Mouse (Mus musculus) gastrocnemius, postnatal 14 days (tissue): ENCODE results near the gene Lmcd1. TPM values are rescaled to one million over a fixed set of nuclear protein-coding genes. Genes with fewer than 3 reads are reported as not detected.

Source experiments
- DNase-seq: peaks from one replicate; pipeline ENCODE4 v3.0.0; 2021; ENCODE audit warnings: mixed read lengths
- intact Hi-C: fragments of 180-260 bp; cut with DNase I; formaldehyde crosslinking; loops from one replicate; pipeline ENCODE4 v1.15.1; 2025; ENCODE audit warnings: low total_unique reads
- total RNA-seq, 2 experiments: library from RNA; stranded (reverse); gene quantifications; 2 replicates each; pipeline ENCODE4 v1.2.3; 2021

Gene Lmcd1
- total RNA-seq, 2 experiments from 2014 or later = 56.9 to 138 TPM

- DNase-seq = no peak
- intact Hi-C loops = no loop called here
Measured at GRCm38 (mm10) chr6:112331223-112331598, 57.7 kb downstream of the Lmcd1 start.

- intact Hi-C loops = no loop called here
- no peak for DNase-seq
Measured at GRCm38 (mm10) chr6:112333930-112334329, 60.4 kb downstream of the Lmcd1 start.

- DNase-seq = no peak
- intact Hi-C loops = no loop called here
Measured at GRCm38 (mm10) chr6:112337667-112338066, 64.1 kb downstream of the Lmcd1 start.

DNA sequence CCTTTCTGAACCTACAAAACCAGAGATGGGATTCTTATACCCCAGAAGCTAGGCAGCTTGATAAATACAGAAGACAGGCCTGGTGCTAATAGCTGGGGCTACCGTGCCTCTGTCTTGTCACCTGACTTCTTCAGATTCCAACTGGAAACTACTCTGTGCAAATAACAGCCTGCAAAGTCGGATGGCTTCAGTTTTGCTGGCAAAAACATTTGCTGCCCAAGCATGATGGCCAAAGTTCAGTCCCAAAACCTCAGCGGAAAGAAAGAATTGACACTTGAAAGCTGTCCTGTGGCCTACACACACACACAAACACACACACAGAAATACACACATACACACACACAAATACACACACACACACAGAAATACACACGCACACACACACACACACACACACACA is 65.5 kb downstream of the Lmcd1 start:
- DNase-seq = no peak
- intact Hi-C loops = no loop called here

- no peak for DNase-seq
- intact Hi-C loops = no loop called here
Measured at GRCm38 (mm10) chr6:112350452-112350851, 76.9 kb downstream of the Lmcd1 start.

- intact Hi-C loops = no loop called here
- DNase-seq = no peak
Measured at GRCm38 (mm10) chr6:112359341-112359740, 85.8 kb downstream of the Lmcd1 start.

- no peak for DNase-seq
- intact Hi-C loops = no loop called here
Measured at GRCm38 (mm10) chr6:112360676-112361075, 87.1 kb downstream of the Lmcd1 start.

DNA sequence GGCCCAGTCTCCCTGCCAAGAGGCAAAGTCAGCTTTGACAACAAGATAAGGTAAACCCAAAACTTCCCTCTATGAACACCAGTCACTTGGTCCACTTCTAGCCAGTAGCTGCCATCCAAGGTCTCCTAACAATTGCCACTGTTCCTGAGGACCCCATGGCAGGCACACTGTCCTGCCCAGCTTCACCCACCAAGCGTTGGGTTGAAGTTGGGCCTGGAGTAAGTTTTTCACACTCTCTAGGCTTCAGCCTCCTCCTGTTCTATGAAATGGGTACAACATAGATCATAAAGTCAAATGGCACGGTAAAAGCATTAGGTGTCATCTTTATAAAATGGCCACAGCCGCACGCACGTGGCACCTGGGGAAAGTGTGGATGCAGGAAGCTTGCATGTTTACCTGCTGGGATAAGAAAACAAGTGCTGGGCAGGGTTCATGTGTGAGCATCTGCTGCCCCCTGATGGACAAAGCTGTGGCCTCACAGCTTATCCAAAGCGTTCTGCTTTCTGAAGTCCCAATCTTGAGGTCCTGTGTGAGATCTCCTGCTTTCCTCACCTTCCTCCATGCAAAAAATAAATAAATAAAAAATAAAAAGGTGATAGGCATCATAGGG is 88.9 kb downstream of the Lmcd1 start:
- peak; percentile 64 for DNase-seq
- intact Hi-C loops = loop anchor here (2.0 kb wide), 1 partner anchor 154 kb away; no protein-coding TSS in a partner anchor

DNA sequence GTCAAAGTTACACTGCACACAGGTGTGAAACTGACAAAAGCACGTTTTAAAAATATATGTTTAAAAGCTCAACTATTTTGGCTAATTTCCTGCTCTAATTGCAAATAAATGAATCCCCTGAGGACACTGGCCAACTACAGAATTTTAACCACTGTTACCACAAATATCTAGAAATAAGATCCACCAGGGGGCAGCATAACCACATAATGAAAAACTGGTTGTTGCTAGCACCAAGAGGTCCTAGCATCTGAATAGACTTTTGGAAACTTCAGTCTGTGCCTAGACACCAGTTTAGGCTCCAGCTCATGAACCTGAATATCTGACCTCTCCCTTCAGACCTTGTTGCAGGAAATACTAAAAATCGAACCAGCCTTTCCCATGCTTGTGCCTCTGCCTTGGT is 91.0 kb downstream of the Lmcd1 start:
- intact Hi-C loops = no loop called here
- no peak for DNase-seq

DNA sequence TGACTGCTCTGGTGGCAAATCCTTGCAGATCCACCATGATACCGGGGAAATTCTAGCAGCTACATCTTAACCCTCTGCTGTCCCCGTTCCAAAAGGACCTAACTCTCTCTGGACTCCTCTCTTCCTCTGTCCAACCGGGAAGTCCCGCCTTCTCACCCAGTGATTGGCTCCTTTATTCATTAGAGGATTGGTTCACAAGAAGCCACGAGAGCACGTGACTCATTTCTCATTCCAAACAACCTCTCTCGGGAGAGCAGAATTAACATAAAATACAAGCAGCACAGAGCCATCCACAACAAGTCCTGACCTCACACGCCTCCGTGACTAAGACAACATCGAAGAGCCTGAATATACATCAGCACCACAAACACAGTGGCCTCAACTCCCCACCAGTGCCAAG is 91.7 kb downstream of the Lmcd1 start:
- DNase-seq = no peak
- intact Hi-C loops = no loop called here

- intact Hi-C loops = no loop called here
- DNase-seq = no peak
Measured at GRCm38 (mm10) chr6:112373886-112374585, 100.5 kb downstream of the Lmcd1 start.

- intact Hi-C loops = no loop called here
- no peak for DNase-seq
Measured at GRCm38 (mm10) chr6:112375661-112376392, 102.3 kb downstream of the Lmcd1 start.

- intact Hi-C loops = no loop called here
- no peak for DNase-seq
Measured at GRCm38 (mm10) chr6:112379054-112379453, 105.5 kb downstream of the Lmcd1 start.

Other genes starting within 250 kb of the Lmcd1 start
- gene Ssu2, start 114.3 kb downstream of the Lmcd1 start, total RNA-seq = 1 to 10 TPM; 1.9 to 3.3 TPM
- 100 to 1,000 TPM; 112 to 130 TPM for gene Cav3, start 185.7 kb downstream of the Lmcd1 start, total RNA-seq
- gene Oxtr, start 216.2 kb downstream of the Lmcd1 start, total RNA-seq = under 1 TPM; 0.11 to 0.33 TPM